ENCODE assay signal across 16 mouse cellular contexts in the genomic region with DNA sequence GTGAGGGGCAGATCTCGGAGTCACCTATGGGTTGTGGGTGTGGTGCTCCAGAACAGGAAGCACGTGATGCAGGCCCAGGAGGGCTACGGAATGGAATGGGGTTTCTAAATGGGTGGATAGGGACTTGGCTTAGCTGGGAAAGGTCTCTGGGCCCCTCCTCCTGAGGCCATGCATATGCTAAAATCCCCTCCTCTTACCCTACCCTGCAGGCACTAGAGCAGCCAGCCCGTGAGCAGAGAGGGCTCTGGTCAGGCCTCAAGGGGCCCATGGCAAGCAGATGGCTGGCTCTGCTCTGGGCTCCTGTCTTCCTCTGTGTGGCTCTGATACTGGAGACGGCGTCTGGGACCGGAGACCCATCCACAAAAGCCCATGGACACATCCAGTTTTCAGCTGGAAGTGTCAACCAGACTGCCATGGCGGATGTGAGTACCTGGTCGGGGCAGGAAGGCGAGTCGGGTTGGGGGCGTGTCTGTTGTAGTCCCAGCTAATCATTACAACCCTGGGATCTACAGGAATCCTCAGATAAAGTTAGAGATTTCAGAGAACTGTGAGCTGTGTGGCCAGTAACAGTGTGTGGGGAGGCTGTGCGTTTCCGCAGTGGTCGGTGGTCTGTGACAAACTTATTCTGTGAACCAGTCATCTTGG. TPM values are rescaled to one million over a fixed set of nuclear protein-coding genes. Genes with fewer than 3 reads are reported as not detected.
A peak's percentile ranks its signal among the peaks of the same experiment; 100 is the strongest.
DNase-seq lines count a peak whose midpoint lies in the region; ATAC-seq and TF ChIP-seq lines count a peak whose summit lies in the region.
"Had no signal": no experiment of that assay in that cellular context is flagged by ENCODE, and none has a peak within 500 bp of the region (broad histone marks: within the 10 kb centered on the region; RNA-seq: fewer than 3 reads in every experiment).

No protein-coding gene starts in this region.

- H3K4me1 ChIP-seq in intestine, embryonic 15.5 days (replicated peaks): peaks cover 45% of the 10 kb centered on the region
- H3K4me1 ChIP-seq in intestine, postnatal 0 days (replicated peaks; ENCODE audit: control insufficient read depth, insufficient read depth, low read length): 0 out of 2 replicates have a peak, but pooled peaks cover 11% of the 10 kb centered on the region
- peaks cover 63% of the 10 kb centered on the region for H3K4me1 ChIP-seq in liver, embryonic 12.5 days
- peaks cover 35% of the 10 kb centered on the region for H3K4me1 ChIP-seq in forebrain, embryonic 12.5 days

- TF ChIP-seq CTCF in intestine, postnatal 0 days (IDR thresholded peaks at IDR 0.05; ENCODE audit: low read depth): no peak

- peak; percentile 98 for DNase-seq in R1 (ENCODE audit: low read depth, low spot score)
- peak; percentile 42 for DNase-seq in kidney, adult 9 months
- no peak for DNase-seq in adrenal gland, adult 8-10 months
- DNase-seq in frontal cortex, adult 2 months (ENCODE audit: extremely low spot score in 1 of 2, low spot score in 1 of 2): no peak
- DNase-seq: adrenal gland, postnatal 25 days; cerebellum, adult 9-10 months; heart, postnatal 36 days; thymus, adult 2 months had no signal

- H3K9me3 ChIP-seq in intestine, embryonic 15.5 days: no peaks in the 10 kb centered on the region
- no peaks in the 10 kb centered on the region for H3K9me3 ChIP-seq in intestine, postnatal 0 days (ENCODE audit: control insufficient read depth)
- no peaks in the 10 kb centered on the region for H3K9me3 ChIP-seq in liver, embryonic 12.5 days (replicated peaks)
- H3K9me3 ChIP-seq in forebrain, embryonic 12.5 days: no peaks in the 10 kb centered on the region

- no peak overlapping the region for H3K9ac ChIP-seq in intestine, embryonic 15.5 days
- H3K9ac ChIP-seq in intestine, postnatal 0 days (ENCODE audit: low read depth, low read length): no peak overlapping the region
- no peak overlapping the region for H3K9ac ChIP-seq in liver, embryonic 12.5 days
- no peak overlapping the region for H3K9ac ChIP-seq in forebrain, embryonic 12.5 days
- H3K9ac ChIP-seq: liver, embryonic 14.5 days had no signal

- H3K27me3 ChIP-seq in intestine, embryonic 15.5 days (replicated peaks): no peaks in the 10 kb centered on the region
- no peaks in the 10 kb centered on the region for H3K27me3 ChIP-seq in intestine, postnatal 0 days (replicated peaks; ENCODE audit: control insufficient read depth, insufficient read depth, low read length)
- no peaks in the 10 kb centered on the region; the same call in 1 of the 2 replicates for H3K27me3 ChIP-seq in liver, embryonic 12.5 days (replicated peaks)
- H3K27me3 ChIP-seq in forebrain, embryonic 12.5 days: peaks cover 22% of the 10 kb centered on the region

- H3K4me3 ChIP-seq in intestine, embryonic 15.5 days (replicated peaks): no peak overlapping the region
- no peak overlapping the region for H3K4me3 ChIP-seq in intestine, postnatal 0 days (ENCODE audit: low read depth, low read length)
- H3K4me3 ChIP-seq in liver, embryonic 12.5 days: no peak overlapping the region
- no peak overlapping the region for H3K4me3 ChIP-seq in forebrain, embryonic 12.5 days (replicated peaks)

- ATAC-seq in intestine, embryonic 15.5 days: no peak
- ATAC-seq in intestine, postnatal 0 days: no peak
- no peak for ATAC-seq in liver, embryonic 12.5 days
- no peak for ATAC-seq in forebrain, embryonic 12.5 days (ENCODE audit: low FRiP score)

- WGBS in intestine, embryonic 15.5 days: 53% methylated on average over 15 of the region's 15 CpGs
- WGBS in intestine, postnatal 0 days: 63% methylated on average over 15 of the region's 15 CpGs
- WGBS in liver, embryonic 12.5 days (ENCODE audit: insufficient replicate concordance): 58% methylated on average over 15 of the region's 15 CpGs
- 42% methylated on average over 15 of the region's 15 CpGs for WGBS in forebrain, embryonic 12.5 days

- H3K4me2 ChIP-seq in intestine, embryonic 15.5 days (replicated peaks): 0 out of 2 replicates have a peak overlapping the region, but pooled peaks have one; percentile 4
- no peak overlapping the region for H3K4me2 ChIP-seq in intestine, postnatal 0 days (replicated peaks; ENCODE audit: low read depth)
- peak overlapping the region; percentile 18; the same call in 1 of the 2 replicates for H3K4me2 ChIP-seq in liver, embryonic 12.5 days
- no peak overlapping the region for H3K4me2 ChIP-seq in forebrain, embryonic 12.5 days

- no peaks in the 10 kb centered on the region for H3K36me3 ChIP-seq in intestine, embryonic 15.5 days
- no peaks in the 10 kb centered on the region for H3K36me3 ChIP-seq in intestine, postnatal 0 days (ENCODE audit: control insufficient read depth, insufficient read depth)
- no peaks in the 10 kb centered on the region for H3K36me3 ChIP-seq in liver, embryonic 12.5 days
- no peaks in the 10 kb centered on the region for H3K36me3 ChIP-seq in forebrain, embryonic 12.5 days (replicated peaks)

- no peak overlapping the region for H3K27ac ChIP-seq in intestine, embryonic 15.5 days
- no peak overlapping the region for H3K27ac ChIP-seq in intestine, postnatal 0 days (ENCODE audit: low read depth, low read length)
- H3K27ac ChIP-seq in liver, embryonic 12.5 days: no peak overlapping the region
- H3K27ac ChIP-seq in forebrain, embryonic 12.5 days: no peak overlapping the region
- H3K27ac ChIP-seq: liver, embryonic 14.5 days had no signal

RNA-seq across cellular contexts. Expression of a gene that starts 2.1 kb away (rescaled TPM):
- 6.2 and 6.6 TPM in 2 replicates for polyA plus RNA-seq in intestine, embryonic 15.5 days (2015; fragmentation: Nextera tagmentation; extraction: Ambion mirVana)
- polyA plus RNA-seq in intestine, postnatal 0 days (2015; fragmentation: Nextera tagmentation; extraction: Ambion mirVana): 4.1 and 4.4 TPM in 2 replicates
- 4.2 and 6.0 TPM in 2 replicates for polyA plus RNA-seq in liver, embryonic 12.5 days (2016; fragmentation: Nextera tagmentation; extraction: Ambion mirVana)
- 10 to 100 TPM; 29.5 to 36.7 (median 34.1) TPM for total RNA-seq in adrenal gland, adult 8-10 months (2022)
- polyA plus RNA-seq in forebrain, embryonic 12.5 days (2016; fragmentation: Nextera tagmentation; extraction: Ambion mirVana): 2.3 and 2.8 TPM in 2 replicates
- 5.9 and 6.4 TPM in 2 replicates for polyA plus RNA-seq in frontal cortex, adult 2 months (2012; rRNA removed)

RNA-seq across cellular contexts. Expression of a gene that starts 9.6 kb away (rescaled TPM):
- polyA plus RNA-seq in intestine, embryonic 15.5 days (2015; fragmentation: Nextera tagmentation; extraction: Ambion mirVana): 49.8 and 50.2 TPM in 2 replicates
- 63.6 and 67.2 TPM in 2 replicates for polyA plus RNA-seq in intestine, postnatal 0 days (2015; fragmentation: Nextera tagmentation; extraction: Ambion mirVana)
- polyA plus RNA-seq in liver, embryonic 12.5 days (2016; fragmentation: Nextera tagmentation; extraction: Ambion mirVana): 23.2 and 27.4 TPM in 2 replicates
- 100 to 1,000 TPM in 2 of 4 experiments, 10 to 100 TPM in 2; 97.4 to 106 (median 100) TPM for total RNA-seq in adrenal gland, adult 8-10 months (2022)
- polyA plus RNA-seq in forebrain, embryonic 12.5 days (2016; fragmentation: Nextera tagmentation; extraction: Ambion mirVana): 25.9 and 26.6 TPM in 2 replicates
- 38.8 and 42.7 TPM in 2 replicates for polyA plus RNA-seq in frontal cortex, adult 2 months (2012; rRNA removed)

RNA-seq across cellular contexts. Expression of a gene that starts 36.7 kb away (rescaled TPM):
- not detected in 2 replicates for polyA plus RNA-seq in intestine, embryonic 15.5 days (2015; fragmentation: Nextera tagmentation; extraction: Ambion mirVana)
- polyA plus RNA-seq in intestine, postnatal 0 days (2015; fragmentation: Nextera tagmentation; extraction: Ambion mirVana): not detected in 2 replicates
- polyA plus RNA-seq in liver, embryonic 12.5 days (2016; fragmentation: Nextera tagmentation; extraction: Ambion mirVana): not detected in 2 replicates
- total RNA-seq in adrenal gland, adult 8-10 months (2022): under 1 TPM in 1 of 4 experiments, not detected in 3; 0.35 TPM
- not detected in 2 replicates for polyA plus RNA-seq in forebrain, embryonic 12.5 days (2016; fragmentation: Nextera tagmentation; extraction: Ambion mirVana)
- 0.40 TPM in 1 of 2 replicates, not detected in the other for polyA plus RNA-seq in frontal cortex, adult 2 months (2012; rRNA removed)
- total RNA-seq: adrenal gland, postnatal 25 days; gastrocnemius, postnatal 4 days; layer of hippocampus, postnatal 10 days had no signal
- polyA plus RNA-seq: spleen, adult 2 months had no signal

RNA-seq across cellular contexts. Expression of a gene that starts 40.4 kb away (rescaled TPM):
- polyA plus RNA-seq in intestine, embryonic 15.5 days (2015; fragmentation: Nextera tagmentation; extraction: Ambion mirVana): 14.0 and 18.0 TPM in 2 replicates
- polyA plus RNA-seq in intestine, postnatal 0 days (2015; fragmentation: Nextera tagmentation; extraction: Ambion mirVana): 21.2 and 21.5 TPM in 2 replicates
- polyA plus RNA-seq in liver, embryonic 12.5 days (2016; fragmentation: Nextera tagmentation; extraction: Ambion mirVana): 1.1 TPM in 2 replicates
- 100 to 1,000 TPM in 3 of 4 experiments, 10 to 100 TPM in 1; 96.5 to 107 (median 105) TPM for total RNA-seq in adrenal gland, adult 8-10 months (2022)
- polyA plus RNA-seq in forebrain, embryonic 12.5 days (2016; fragmentation: Nextera tagmentation; extraction: Ambion mirVana): 4.5 and 5.1 TPM in 2 replicates
- 6.9 and 7.1 TPM in 2 replicates for polyA plus RNA-seq in frontal cortex, adult 2 months (2012; rRNA removed)

Comparison
In these comparisons a context has a peak if more than half of its experiments do, and no peak if none do; other contexts are left out.
1. H3K4me2 ChIP-seq: peak in intestine, embryonic 15.5 days (single experiment) and liver, embryonic 12.5 days (single experiment); none in intestine, postnatal 0 days (single experiment) and forebrain, embryonic 12.5 days (single experiment).
2. DNase-seq: peak in R1 (single experiment) and kidney, adult 9 months (single experiment); none in adrenal gland, adult 8-10 months (single experiment) and frontal cortex, adult 2 months (0 of 2).